Mouse (Mus musculus): ENCODE data around the gene Cyp4f39.

GRCm38 (mm10) chr17:32477204-32477603 is 24.7 kb downstream of the Cyp4f39 start:
- TF ChIP-seq CTCF (IDR thresholded peaks at IDR 0.05; ENCODE audit: borderline replicate concordance, extremely low read depth, insufficient read depth, insufficient read length) = no peak
- TF ChIP-seq POLR2A (IDR thresholded peaks at IDR 0.05; ENCODE audit: borderline replicate concordance, extremely low read depth, insufficient read depth, insufficient read length, poor library complexity, severe bottlenecking) = no peak

Data from brain, embryonic 14.5 days (tissue).